Comparison of ENCODE assay signal across 8 mouse cellular contexts in the genomic region with DNA sequence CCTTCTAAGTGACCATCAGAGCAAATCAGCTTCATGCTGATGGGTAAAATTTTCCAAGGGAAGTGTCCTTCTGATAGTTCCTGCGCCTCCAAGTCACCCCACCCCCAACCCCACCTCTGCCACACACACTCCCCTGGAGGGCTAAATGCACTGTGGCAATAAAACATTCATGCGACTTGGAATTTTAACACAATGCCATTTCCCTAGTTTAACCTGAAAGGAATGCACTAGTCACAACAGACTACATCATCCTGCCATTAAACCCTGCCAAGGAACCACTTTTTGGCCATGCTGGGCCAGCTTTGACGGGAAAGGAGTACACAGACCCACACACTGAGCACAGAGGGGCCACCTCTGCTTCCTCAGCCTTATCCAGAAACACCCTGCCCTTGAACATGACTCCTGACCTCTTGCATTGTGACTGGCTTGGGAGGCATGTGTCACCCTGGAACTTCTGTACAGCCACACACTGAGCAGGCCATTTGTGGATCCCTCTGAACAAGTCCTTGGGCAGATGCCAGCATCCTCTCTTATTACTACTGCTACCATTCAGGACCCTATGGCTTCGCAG.
DNase-seq lines count a peak whose midpoint lies in the region; ATAC-seq and TF ChIP-seq lines count a peak whose summit lies in the region.

No protein-coding gene starts in this region.

- DNase-seq in urinary bladder, postnatal 14 days (ENCODE audit: low spot score), result peak; percentile 14
- no peak for DNase-seq in urinary bladder, postnatal 10 days (ENCODE audit: low spot score)
- DNase-seq in heart, postnatal 10 days, result peak; percentile 48 to 65
- DNase-seq in midbrain, postnatal 0 days (ENCODE audit: low spot score), result peak; percentile 36
- no peak for DNase-seq in thymus, adult 18-20 months
- DNase-seq in right cerebral cortex, postnatal 4 days, result no peak

- H3K4me1 ChIP-seq in embryonic facial prominence, embryonic 13.5 days, result peaks cover 29% of the 10 kb centered on the region
- H3K4me1 ChIP-seq in midbrain, postnatal 0 days (ENCODE audit: insufficient read depth, low read length), result peaks cover 3% of the 10 kb centered on the region; the same call in 1 of the 2 replicates

- no peak overlapping the region for H3K9ac ChIP-seq in embryonic facial prominence, embryonic 13.5 days
- no peak overlapping the region for H3K9ac ChIP-seq in midbrain, postnatal 0 days (replicated peaks; ENCODE audit: low read length, poor library complexity, severe bottlenecking)

- intact Hi-C loops in heart, postnatal 10 days (cut with DNase I), result no loop called here

- H3K9me3 ChIP-seq in embryonic facial prominence, embryonic 13.5 days, result no peaks in the 10 kb centered on the region
- H3K9me3 ChIP-seq in midbrain, postnatal 0 days (ENCODE audit: low read length), result no peaks in the 10 kb centered on the region

- no peak overlapping the region for H3K4me3 ChIP-seq in embryonic facial prominence, embryonic 13.5 days
- no peak overlapping the region for H3K4me3 ChIP-seq in midbrain, postnatal 0 days (ENCODE audit: low read depth, low read length)

- 30% methylated on average over 4 of the region's 4 CpGs for WGBS in embryonic facial prominence, embryonic 13.5 days
- WGBS in midbrain, postnatal 0 days, result 40% methylated on average over 4 of the region's 4 CpGs

- TF ChIP-seq CTCF in midbrain, postnatal 0 days (IDR thresholded peaks at IDR 0.05), result no peak

- peak overlapping the region; percentile 27 for H3K4me2 ChIP-seq in embryonic facial prominence, embryonic 13.5 days
- H3K4me2 ChIP-seq in midbrain, postnatal 0 days (ENCODE audit: low read depth, low read length, poor library complexity, severe bottlenecking), result no peak overlapping the region

- H3K27ac ChIP-seq in embryonic facial prominence, embryonic 13.5 days, result peak overlapping the region; percentile 83
- H3K27ac ChIP-seq in midbrain, postnatal 0 days (ENCODE audit: low read depth, low read length), result no peak overlapping the region

- no peaks in the 10 kb centered on the region for H3K27me3 ChIP-seq in embryonic facial prominence, embryonic 13.5 days
- H3K27me3 ChIP-seq in midbrain, postnatal 0 days (ENCODE audit: insufficient read depth, low read length), result peaks cover 4% of the 10 kb centered on the region; the same call in 1 of the 2 replicates

- no peaks in the 10 kb centered on the region for H3K36me3 ChIP-seq in embryonic facial prominence, embryonic 13.5 days
- no peaks in the 10 kb centered on the region for H3K36me3 ChIP-seq in midbrain, postnatal 0 days (ENCODE audit: insufficient read depth, low read length)

- no peak for ATAC-seq in embryonic facial prominence, embryonic 13.5 days (ENCODE audit: insufficient number of reproducible peaks, insufficient read depth, low FRiP score, low TSS enrichment, low read depth)
- ATAC-seq in midbrain, postnatal 0 days (ENCODE audit: low FRiP score), result no peak
- no peak for ATAC-seq in megakaryocyte, adult 5-6 weeks (ENCODE audit: poor library complexity, severe bottlenecking)

Comparison
In these comparisons a context has a peak if more than half of its experiments do, and no peak if none do; other contexts are left out.
1. DNase-seq: peak in urinary bladder, postnatal 14 days (single experiment), heart, postnatal 10 days (2 of 2) and midbrain, postnatal 0 days (single experiment); none in urinary bladder, postnatal 10 days (single experiment), thymus, adult 18-20 months (0 of 2) and right cerebral cortex, postnatal 4 days (single experiment).